Mouse (Mus musculus) myocyte (in vitro differentiated cells): ENCODE results near the gene Olfr1232. TPM values are rescaled to one million over a fixed set of nuclear protein-coding genes. Genes with fewer than 3 reads are reported as not detected.

Source experiments
- H3K27me3 ChIP-seq: one replicate; pipeline ENCODE4 v1.6.1; 2011; ENCODE audit not compliant: control insufficient read depth, insufficient read depth, insufficient read length
- H3K36me3 ChIP-seq: one replicate; pipeline ENCODE4 v1.6.1; 2011; ENCODE audit not compliant: control insufficient read depth, insufficient read depth
- H3K4me2 ChIP-seq: one replicate; pipeline ENCODE4 v1.6.1; 2011; ENCODE audit warnings: low read depth, control low read depth
- H3K4me3 ChIP-seq: one replicate; pipeline ENCODE4 v1.5.1; 2011; ENCODE audit warnings: mild to moderate bottlenecking, control low read depth, moderate library complexity
- H3K79me2 ChIP-seq: one replicate; pipeline ENCODE4 v1.6.1; 2011; ENCODE audit not compliant: control insufficient read depth, insufficient read depth
- H3ac ChIP-seq: one replicate; pipeline ENCODE4 v1.6.1; 2011; ENCODE audit not compliant: control insufficient read depth, insufficient read length
- CEBPB ChIP-seq: IDR thresholded peaks from 2 replicates; pipeline ENCODE4 v1.6.1; 2011; ENCODE audit warnings: mild to moderate bottlenecking, moderate library complexity; ENCODE audit not compliant: poor library complexity, insufficient read depth, severe bottlenecking
- E2F4 ChIP-seq: IDR thresholded peaks from one replicate; pipeline ENCODE4 v1.6.1; 2011; ENCODE audit warnings: mild to moderate bottlenecking, control low read depth, moderate library complexity; ENCODE audit not compliant: insufficient read depth
- MAX ChIP-seq: IDR thresholded peaks from one replicate; pipeline ENCODE4 v1.6.1; 2011; ENCODE audit warnings: low read depth, mild to moderate bottlenecking, control low read depth
- MYOD1 ChIP-seq, 3 experiments: IDR thresholded peaks; one replicate each; pipeline ENCODE4 v1.6.1; 2011; ENCODE audit warnings: control low read depth in 2 of 3, low read depth in 2 of 3, mild to moderate bottlenecking in 2 of 3, moderate library complexity in 1 of 3; ENCODE audit not compliant: insufficient read length in 2 of 3, control insufficient read depth in 1 of 3
- MYOG ChIP-seq, 3 experiments: IDR thresholded peaks; one replicate each; pipeline ENCODE4 v1.6.1; 2011; ENCODE audit warnings: control low read depth in 2 of 3, low read depth in 2 of 3, mild to moderate bottlenecking in 2 of 3; ENCODE audit not compliant: insufficient read length in 2 of 3, control insufficient read depth in 1 of 3, insufficient read depth in 1 of 3
- POLR2A ChIP-seq: IDR thresholded peaks from one replicate; pipeline ENCODE4 v1.6.1; 2011; ENCODE audit warnings: low read depth, mild to moderate bottlenecking, control low read depth, moderate library complexity; ENCODE audit not compliant: insufficient read length
- POLR2AphosphoS2 ChIP-seq: IDR thresholded peaks from one replicate; pipeline ENCODE4 v1.6.1; 2011; ENCODE audit warnings: low read depth, control low read depth; ENCODE audit not compliant: insufficient read length
- REST ChIP-seq: IDR thresholded peaks from one replicate; pipeline ENCODE4 v1.6.1; 2011; ENCODE audit warnings: mild to moderate bottlenecking, control low read depth, moderate library complexity; ENCODE audit not compliant: insufficient read depth, insufficient read length
- SRF ChIP-seq: IDR thresholded peaks from one replicate; pipeline ENCODE4 v1.6.1; 2011; ENCODE audit warnings: low read depth; ENCODE audit not compliant: control insufficient read depth, insufficient read length
- TCF12 ChIP-seq: IDR thresholded peaks from one replicate; pipeline ENCODE4 v1.6.1; 2011; ENCODE audit warnings: mild to moderate bottlenecking, control low read depth; ENCODE audit not compliant: poor library complexity, insufficient read depth, severe bottlenecking
- TCF3 ChIP-seq: IDR thresholded peaks from one replicate; pipeline ENCODE4 v1.6.1; 2011; ENCODE audit warnings: low read depth, control low read depth; ENCODE audit not compliant: insufficient read length
- USF1 ChIP-seq: IDR thresholded peaks from one replicate; pipeline ENCODE4 v1.6.1; 2011; ENCODE audit warnings: low read depth, mild to moderate bottlenecking, control low read depth, moderate library complexity
- polyA plus RNA-seq: library from polyadenylated mRNA; unstranded; fragments of >200 nt; fragmentation: generic; extraction: Trizol; gene quantifications from one replicate; pipeline ENCODE4 v1.2.1, GENCODE M21; 2012; ENCODE audit warnings: missing spikeins

Olfr1232 gene
- polyA plus RNA-seq, result not detected

DNA sequence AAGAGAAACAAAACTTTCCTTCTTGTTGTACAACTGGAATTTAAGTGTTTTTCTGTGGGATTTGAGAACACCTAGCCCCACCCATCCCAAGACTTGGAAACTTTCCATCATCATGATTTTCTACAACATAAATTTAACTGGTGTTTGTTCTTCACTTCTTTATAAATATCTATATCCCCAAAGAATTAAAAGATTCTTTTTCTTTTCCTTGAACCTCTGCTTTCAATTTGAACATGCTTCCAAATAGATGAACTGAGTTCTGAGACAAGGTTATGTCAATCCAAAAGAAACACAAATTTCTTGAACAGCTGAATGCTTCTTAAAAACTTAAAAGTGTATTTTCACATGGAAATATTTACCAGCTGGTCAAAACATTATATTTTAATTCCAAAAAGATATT lies at the start of gene Olfr1232:
Gene Olfr1232 (minus strand): TSS at position 101 of the 400 bp plus-strand sequence.
- no peak within 1 kb of the TSS for H3K4me3 ChIP-seq
- no peak within 1 kb of the TSS for H3K4me2 ChIP-seq
- no peaks in the 10 kb centered on the region for H3K79me2 ChIP-seq
- no peak within 1 kb of the TSS for H3ac ChIP-seq
- TF ChIP-seq CEBPB (no peak), MAX (no peak), POLR2AphosphoS2 (no peak), REST (no peak), SRF (no peak), TCF12 (no peak), POLR2A (no peak), MYOD1 (IDR thresholded peaks at IDR 0.05; ENCODE audit: control insufficient read depth in 1 of 3, insufficient read length in 2 of 3, low read depth in 2 of 3) (no peak), TCF3 (no peak), MYOG (IDR thresholded peaks at IDR 0.05; ENCODE audit: control insufficient read depth in 1 of 3, insufficient read depth in 1 of 3, insufficient read length in 2 of 3, low read depth in 2 of 3) (no peak), E2F4 (no peak), USF1 (no peak)
- no peaks in the 10 kb centered on the region for H3K36me3 ChIP-seq
- no peaks in the 10 kb centered on the region for H3K27me3 ChIP-seq

- Histone ChIP-seq H3K4me3 (no peak within 1 kb of the TSS), H3K27me3 (no peaks in the 10 kb centered on the region), H3ac (no peak within 1 kb of the TSS), H3K36me3 (no peaks in the 10 kb centered on the region), H3K79me2 (no peaks in the 10 kb centered on the region), H3K4me2 (no peak within 1 kb of the TSS)
- no peak for TF ChIP-seq POLR2AphosphoS2
- no peak for TF ChIP-seq SRF
- TF ChIP-seq CEBPB, result no peak
Observed at GRCm38 (mm10) chr2:89364765-89365164, 35.3 kb upstream of the Olfr1232 start, which contains the start of gene Olfr1234. Gene Olfr1234 (minus strand): TSS chr2:89364865.

GRCm38 (mm10) chr2:89342298-89342697 lies 12.8 kb upstream of the Olfr1232 start, which contains the start of gene Olfr1233:
Gene Olfr1233 (minus strand): TSS chr2:89342398.
- no peaks in the 10 kb centered on the region for H3K27me3 ChIP-seq
- no peak within 1 kb of the TSS for H3K4me2 ChIP-seq
- no peak for TF ChIP-seq MYOD1 (IDR thresholded peaks at IDR 0.05; ENCODE audit: control insufficient read depth in 1 of 3, insufficient read length in 2 of 3, low read depth in 2 of 3)
- H3K79me2 ChIP-seq, result no peaks in the 10 kb centered on the region
- H3K36me3 ChIP-seq, result no peaks in the 10 kb centered on the region
- H3K4me3 ChIP-seq, result no peak within 1 kb of the TSS
- no peak within 1 kb of the TSS for H3ac ChIP-seq

DNA sequence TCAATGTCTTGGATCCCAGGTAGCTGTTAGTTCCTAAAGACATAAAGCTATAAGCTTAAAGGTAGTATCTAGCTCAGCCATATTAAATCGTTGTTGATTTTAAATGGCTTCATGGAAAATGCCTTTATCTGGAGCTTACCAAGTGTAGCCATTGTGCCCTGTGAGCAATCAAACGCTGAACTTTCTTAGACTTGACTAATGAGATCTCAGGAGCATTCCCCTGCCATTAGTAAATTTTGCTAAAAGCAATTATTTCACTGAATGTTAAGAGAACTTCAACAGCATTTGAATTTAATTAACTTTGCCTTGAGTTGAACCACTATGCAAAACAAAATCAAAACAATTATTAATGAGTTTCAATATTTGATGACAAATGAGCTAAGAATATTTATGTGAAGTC lies 22.5 kb downstream of the Olfr1232 start, which contains the start of gene Olfr1231:
Gene Olfr1231 (minus strand): TSS at position 101 of the 400 bp plus-strand sequence.
- Histone ChIP-seq H3K36me3 (no peaks in the 10 kb centered on the region), H3K4me3 (no peak within 1 kb of the TSS), H3K79me2 (no peaks in the 10 kb centered on the region), H3ac (no peak within 1 kb of the TSS), H3K4me2 (no peak within 1 kb of the TSS), H3K27me3 (no peaks in the 10 kb centered on the region)
- TF ChIP-seq MYOD1 (IDR thresholded peaks at IDR 0.05; ENCODE audit: control insufficient read depth in 1 of 3, insufficient read length in 2 of 3, low read depth in 2 of 3), result no peak
- no peak for TF ChIP-seq USF1
- no peak for TF ChIP-seq MAX
- TF ChIP-seq E2F4, result no peak
- no peak for TF ChIP-seq CEBPB
- no peak for TF ChIP-seq MYOG (IDR thresholded peaks at IDR 0.05; ENCODE audit: control insufficient read depth in 1 of 3, insufficient read depth in 1 of 3, insufficient read length in 2 of 3, low read depth in 2 of 3)
- no peak for TF ChIP-seq TCF3
- no peak for TF ChIP-seq TCF12
- TF ChIP-seq POLR2AphosphoS2, result no peak
- no peak for TF ChIP-seq POLR2A
- no peak for TF ChIP-seq REST
- no peak for TF ChIP-seq SRF

GRCm38 (mm10) chr2:89297168-89297567 lies 32.3 kb downstream of the Olfr1232 start, which contains the start of gene Olfr1230:
Gene Olfr1230 (minus strand): TSS chr2:89297268.
- Histone ChIP-seq H3K79me2 (no peaks in the 10 kb centered on the region), H3ac (no peak within 1 kb of the TSS), H3K4me3 (no peak within 1 kb of the TSS), H3K27me3 (no peaks in the 10 kb centered on the region), H3K4me2 (no peak within 1 kb of the TSS), H3K36me3 (no peaks in the 10 kb centered on the region)
- no peak for TF ChIP-seq MYOG (IDR thresholded peaks at IDR 0.05; ENCODE audit: control insufficient read depth in 1 of 3, insufficient read depth in 1 of 3, insufficient read length in 2 of 3, low read depth in 2 of 3)
- no peak for TF ChIP-seq CEBPB
- TF ChIP-seq MAX, result no peak
- no peak for TF ChIP-seq E2F4
- no peak for TF ChIP-seq REST
